Mouse (Mus musculus) bone marrow macrophage, adult 2 months (primary cell): ENCODE measurements at regions not wholly inside any gene's neighbourhood (a gene's known extent, or its start where the extent isn't known, plus 50 kb on each side); places are given as distances from the start of the nearest gene placed in this dataset.

Experiments used
- CTCF ChIP-seq: IDR thresholded peaks from 2 replicates; pipeline ENCODE4 v1.5.1; 2012; ENCODE audit warnings: low read depth, mild to moderate bottlenecking, low read length, moderate library complexity
- POLR2A ChIP-seq: IDR thresholded peaks from 2 replicates; pipeline ENCODE4 v1.6.1; 2012; ENCODE audit warnings: mild to moderate bottlenecking, low read depth, low read length, borderline replicate concordance

- no peak for TF ChIP-seq CTCF
- no peak for TF ChIP-seq POLR2A
Observed at GRCm38 (mm10) chrX:99292758-99293157, 156.8 kb downstream of the Efnb1 start.
